Mouse (Mus musculus) cortical plate, adult 2 months (tissue): Measurements from ENCODE around the gene Msl2. TPM values are rescaled to one million over a fixed set of nuclear protein-coding genes. Genes with fewer than 3 reads are reported as not detected.

Experiments
- H3K27ac ChIP-seq: fragments of 200-500 bp; 2 replicates; pipeline ENCODE4 v1.5.1; 2012; ENCODE audit warnings: low read length, control low read depth, inconsistent platforms; ENCODE audit not compliant: insufficient read depth
- H3K4me1 ChIP-seq: fragments of 200-500 bp; 2 replicates; pipeline ENCODE4 v1.6.1; 2011; ENCODE audit warnings: low read length; ENCODE audit not compliant: control insufficient read depth, insufficient read depth
- H3K4me3 ChIP-seq: fragments of 200-500 bp; 2 replicates; pipeline ENCODE4 v1.5.1; 2011; ENCODE audit warnings: mild to moderate bottlenecking, low read length, control low read depth; ENCODE audit not compliant: insufficient read depth
- CTCF ChIP-seq: fragments of 200-500 bp; IDR thresholded peaks from 2 replicates; pipeline ENCODE4 v1.5.1; 2011; ENCODE audit warnings: mild to moderate bottlenecking, control low read depth, low read length; ENCODE audit not compliant: insufficient read depth; ENCODE audit errors: extremely low read depth
- POLR2A ChIP-seq: fragments of 200-500 bp; IDR thresholded peaks from 2 replicates; pipeline ENCODE4 v1.6.1; 2011; ENCODE audit warnings: mild to moderate bottlenecking, low read length, control low read depth; ENCODE audit not compliant: insufficient read depth; ENCODE audit errors: extremely low read depth
- polyA plus RNA-seq: library from polyadenylated mRNA; depleted of rRNA; stranded (reverse); fragments of >200 nt; gene quantifications from 2 replicates; pipeline ENCODE4 v1.2.3, GENCODE M21; 2012

Msl2 gene
- polyA plus RNA-seq, 1 experiment, result 24.7 TPM

DNA sequence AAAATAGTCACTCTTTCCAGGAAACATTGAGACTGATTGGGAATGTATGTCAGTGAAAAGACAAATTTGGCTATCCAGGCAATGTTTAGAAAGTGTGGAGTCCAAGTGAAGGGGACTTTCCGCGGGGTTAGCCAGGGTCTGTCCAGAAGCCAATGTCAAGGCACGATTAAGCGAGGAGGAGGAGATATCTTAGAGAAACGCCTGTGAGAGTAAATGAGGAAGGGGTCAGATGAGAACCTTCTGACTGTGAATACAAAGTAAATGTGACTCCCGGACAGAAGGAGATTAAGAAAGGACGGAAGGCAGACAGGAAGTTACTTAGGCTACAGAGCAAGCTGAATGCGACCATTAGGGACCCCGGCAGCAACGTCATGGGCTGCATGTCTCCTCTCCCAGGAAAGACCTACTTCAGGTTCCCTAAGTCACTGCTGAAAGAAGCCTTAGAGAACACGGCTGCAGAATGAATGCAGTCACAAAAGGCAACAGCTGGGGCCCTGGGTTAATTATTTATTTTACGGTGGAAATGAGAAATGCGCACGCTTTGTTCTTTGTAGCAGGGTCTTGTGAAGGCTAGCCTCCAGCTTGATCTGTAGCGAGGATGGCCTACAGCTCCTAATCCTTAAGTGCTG, 28.1 kb upstream of the Msl2 start:
- no peak overlapping the region for H3K4me3 ChIP-seq
- TF ChIP-seq POLR2A (no peak), CTCF (no peak)
- no peaks in the 10 kb centered on the region for H3K4me1 ChIP-seq
- H3K27ac ChIP-seq, result no peak overlapping the region

GRCm38 (mm10) chr9:101052007-101052406, 21.9 kb upstream of the Msl2 start:
- Histone ChIP-seq H3K4me3 (no peak overlapping the region), H3K27ac (no peak overlapping the region), H3K4me1 (no peaks in the 10 kb centered on the region)
- TF ChIP-seq POLR2A (no peak), CTCF (no peak)

DNA sequence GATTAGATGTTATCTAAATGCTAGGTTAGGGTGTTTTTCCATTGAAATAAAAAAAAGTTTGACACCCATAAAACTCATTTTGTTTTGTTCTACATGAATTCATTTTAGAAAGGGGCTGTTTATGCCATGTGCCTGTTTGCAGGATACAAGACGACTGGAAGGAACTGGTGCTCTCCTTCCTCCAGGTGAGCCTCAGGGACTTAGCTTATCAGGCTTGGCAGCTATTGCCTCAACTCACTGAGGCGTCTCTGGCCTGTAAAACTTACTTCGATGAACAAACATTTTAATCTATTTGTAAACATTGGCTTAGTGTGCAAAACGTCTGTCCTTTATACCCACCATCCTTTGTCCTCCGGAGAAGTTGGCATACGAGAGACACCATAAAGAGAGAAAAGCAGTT, 21.2 kb upstream of the Msl2 start:
- no peak overlapping the region for H3K4me3 ChIP-seq
- no peak overlapping the region for H3K27ac ChIP-seq
- H3K4me1 ChIP-seq, result no peaks in the 10 kb centered on the region
- TF ChIP-seq CTCF (no peak), POLR2A (no peak)

- no peaks in the 10 kb centered on the region for H3K4me1 ChIP-seq
- no peak for TF ChIP-seq CTCF
- TF ChIP-seq POLR2A, result no peak
- H3K27ac ChIP-seq, result no peak overlapping the region
- no peak overlapping the region for H3K4me3 ChIP-seq
Measured at GRCm38 (mm10) chr9:101053279-101053678, 20.6 kb upstream of the Msl2 start.

DNA sequence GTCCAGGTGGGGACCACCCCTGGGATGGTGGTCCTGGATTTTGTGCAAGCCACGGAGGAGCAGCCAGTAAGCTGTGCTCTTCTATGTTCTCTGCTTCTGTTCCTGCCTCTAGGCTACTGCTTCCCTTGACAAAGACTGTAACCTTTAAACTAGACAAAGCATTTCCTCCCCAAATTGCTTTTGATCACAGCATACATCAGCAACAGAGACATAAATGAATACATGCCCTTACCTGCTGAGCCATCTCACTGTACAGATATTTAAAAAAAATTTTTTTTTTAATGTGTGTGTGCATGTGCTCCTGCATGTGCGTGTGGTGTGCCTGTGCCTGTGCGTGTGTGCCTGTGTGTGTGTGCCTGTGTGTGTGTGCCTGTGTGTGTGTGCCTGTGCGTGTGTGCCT, 16.7 kb upstream of the Msl2 start:
- Histone ChIP-seq H3K4me1 (no peaks in the 10 kb centered on the region), H3K4me3 (no peak overlapping the region), H3K27ac (no peak overlapping the region)
- TF ChIP-seq CTCF (no peak), POLR2A (no peak)

DNA sequence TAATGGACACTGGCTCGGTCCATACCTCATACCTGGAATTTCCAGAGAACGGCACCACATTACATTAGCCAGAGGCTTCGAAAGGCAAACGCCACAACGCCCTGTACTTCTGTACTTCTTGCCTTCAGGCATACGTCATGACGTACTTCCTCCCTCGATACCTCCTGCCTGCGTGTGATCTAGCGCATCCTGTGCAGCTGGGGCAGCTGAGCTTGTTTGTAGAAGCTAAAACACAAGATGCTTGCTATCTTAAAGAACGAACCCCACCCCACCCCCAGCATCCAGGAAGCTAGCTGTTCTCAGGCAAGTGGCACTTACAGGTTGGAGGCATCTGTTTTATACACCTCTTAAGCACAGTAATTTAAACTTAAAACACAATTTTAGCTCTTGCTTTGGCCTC, 12.9 kb upstream of the Msl2 start:
- TF ChIP-seq POLR2A (no peak), CTCF (no peak)
- Histone ChIP-seq H3K4me3 (no peak overlapping the region), H3K4me1 (no peaks in the 10 kb centered on the region), H3K27ac (no peak overlapping the region)

GRCm38 (mm10) chr9:101062253-101062780, 11.6 kb upstream of the Msl2 start:
- Histone ChIP-seq H3K27ac (no peak overlapping the region), H3K4me1 (no peaks in the 10 kb centered on the region)
- TF ChIP-seq POLR2A (no peak), CTCF (no peak)

DNA sequence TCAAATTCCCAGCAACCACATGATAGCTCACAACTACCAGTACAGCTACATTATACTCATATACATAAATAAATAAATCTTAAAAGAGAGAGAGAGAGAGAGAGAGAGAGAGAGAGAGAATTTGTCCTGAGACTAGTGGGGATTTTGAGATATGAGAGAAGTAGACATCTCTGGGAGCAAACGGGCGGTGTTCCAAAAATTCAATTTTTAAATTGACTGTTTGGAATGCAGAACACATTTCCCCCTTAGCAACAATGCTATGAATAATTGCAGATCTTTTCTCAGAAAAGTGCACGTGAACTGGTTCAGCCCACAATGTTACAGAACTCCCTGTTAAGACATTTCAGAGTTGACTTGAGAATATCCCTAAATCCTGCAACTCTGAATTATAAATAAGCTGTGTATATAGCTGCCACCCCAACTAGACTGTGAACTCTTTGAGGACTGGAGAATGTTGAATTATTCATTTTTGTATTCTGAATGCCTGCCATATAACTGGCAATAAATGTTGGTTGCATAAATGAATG, 8.8 kb upstream of the Msl2 start:
- H3K4me3 ChIP-seq, result no peak overlapping the region
- no peak overlapping the region; the same call in 1 of the 2 replicates for H3K27ac ChIP-seq
- no peak for TF ChIP-seq CTCF
- TF ChIP-seq POLR2A, result no peak
- no peaks in the 10 kb centered on the region for H3K4me1 ChIP-seq

More at GRCm38 (mm10) chr9:101062253-101062780, 11.6 kb upstream of the Msl2 start:
- H3K4me3 ChIP-seq, result no peak overlapping the region

DNA sequence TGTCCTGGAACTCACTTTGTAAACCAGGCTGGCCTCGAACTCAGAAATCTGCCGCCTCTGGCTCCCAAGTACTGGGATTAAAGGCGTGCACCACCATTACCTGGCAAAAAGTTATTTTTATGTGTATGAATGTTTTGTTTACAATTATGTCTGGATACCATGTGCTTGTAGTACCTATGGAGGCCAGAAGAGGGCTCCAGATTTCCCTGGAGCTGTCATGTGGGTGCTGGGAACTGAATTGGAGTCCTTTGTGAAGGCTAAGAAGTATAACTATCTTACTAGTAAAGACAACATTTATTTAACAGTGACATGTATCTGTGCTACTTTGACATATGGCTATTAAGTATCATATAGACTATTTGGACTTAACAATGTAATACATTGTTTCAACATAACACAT, 4.1 kb upstream of the Msl2 start:
- TF ChIP-seq CTCF, result no peak
- TF ChIP-seq POLR2A, result no peak
- Histone ChIP-seq H3K27ac (no peak overlapping the region), H3K4me3 (no peak overlapping the region), H3K4me1 (no peaks in the 10 kb centered on the region)

DNA sequence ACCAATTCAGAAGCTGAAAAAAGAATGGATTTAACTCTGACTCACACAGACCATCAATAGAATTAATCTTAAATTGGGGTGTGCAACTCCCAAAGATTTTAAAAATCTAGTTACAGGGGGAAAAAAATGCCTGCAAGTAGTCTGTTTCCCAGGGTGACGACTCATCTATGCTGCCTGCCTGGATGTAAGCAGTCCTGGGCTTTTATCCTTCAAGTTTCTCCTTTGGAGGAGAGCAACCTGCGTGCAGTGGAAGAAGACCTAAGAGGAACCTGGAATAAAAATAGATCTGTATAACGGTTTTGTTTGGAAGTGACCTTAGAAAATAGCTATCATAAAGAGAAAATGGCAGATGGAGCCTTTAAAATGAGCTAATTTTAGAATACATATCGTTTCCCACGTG, 1.4 kb upstream of the Msl2 start:
- TF ChIP-seq CTCF, result no peak
- H3K27ac ChIP-seq, result no peak overlapping the region
- H3K4me1 ChIP-seq, result no peaks in the 10 kb centered on the region
- H3K4me3 ChIP-seq, result no peak overlapping the region
